In genomic region chr8:123432381-123432780, GRCm38 (mm10) we compare ENCODE assay signal across 14 mouse cellular contexts.
"Had no signal": no experiment of that assay in that cellular context is flagged by ENCODE, and none has a peak within 500 bp of the region (broad histone marks: within the 10 kb centered on the region; RNA-seq: fewer than 3 reads in every experiment).

No protein-coding gene starts in this region.

- DNase-seq: gastrocnemius, adult 2 months; gastrocnemius, postnatal 10 days; gastrocnemius, postnatal 25 days; heart, adult 18-20 months; heart, postnatal 10 days; heart, postnatal 4 days; kidney, adult 18-20 months; kidney, adult 8-10 months; kidney, postnatal 10 days; kidney, postnatal 36 days; layer of hippocampus, adult 9-11 months; layer of hippocampus, postnatal 36 days; left cerebral cortex, postnatal 4 days; liver, embryonic 13.5 days had no signal
